Mouse (Mus musculus): ENCODE measurements around the gene Ints4. TPM values are rescaled to one million over a fixed set of nuclear protein-coding genes. Genes with fewer than 3 reads are reported as not detected.

Ints4 gene
- polyA plus RNA-seq, 1 experiment = 52.8 TPM

DNA sequence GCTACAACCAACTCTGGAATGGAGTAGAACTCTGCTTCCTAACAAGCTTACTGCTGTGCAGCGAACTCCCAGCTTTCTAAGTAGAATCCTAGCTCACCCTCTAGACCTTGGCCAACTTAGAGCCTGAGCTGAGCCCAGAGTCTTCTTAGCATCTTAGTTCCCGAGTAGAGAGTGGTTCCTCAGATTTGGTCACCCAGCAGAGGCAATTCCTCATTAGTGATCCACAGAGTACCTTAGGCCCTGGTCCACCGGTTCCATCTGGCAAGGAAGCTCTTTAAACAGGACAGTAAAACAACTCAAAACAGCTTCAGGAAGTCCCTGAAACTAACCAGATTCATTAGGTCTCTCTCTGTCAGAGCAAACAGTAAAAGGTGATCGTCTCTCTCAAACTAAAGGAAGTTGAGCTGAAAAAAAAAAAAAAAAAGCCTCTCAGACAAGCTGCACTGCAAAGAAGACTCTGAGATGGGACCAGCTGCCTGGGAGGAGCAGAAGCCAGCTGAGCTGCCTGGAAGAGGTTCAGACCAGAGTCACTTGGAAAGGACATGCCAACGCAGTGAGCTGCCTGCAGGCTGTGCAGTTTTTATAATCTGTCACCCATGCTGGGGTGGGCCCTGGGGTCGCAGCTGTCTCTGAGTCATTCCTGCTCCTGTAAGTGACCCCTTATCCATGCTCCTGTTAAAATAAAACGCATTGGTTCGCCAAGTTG is 97.8 kb downstream of the Ints4 start:
- no peak overlapping the region; the same call in 1 of the 2 replicates for H3K27ac ChIP-seq (ENCODE audit: insufficient read depth, low read length)
- peaks cover 2% of the 10 kb centered on the region; the same call in 1 of the 2 replicates for H3K4me1 ChIP-seq (ENCODE audit: control insufficient read depth, insufficient read depth, low read length)
- TF ChIP-seq POLR2A (IDR thresholded peaks at IDR 0.05; ENCODE audit: extremely low read depth, insufficient read depth, low read length) (0 out of 2 replicates have a peak, but pooled peaks have one; percentile 17), CTCF (IDR thresholded peaks at IDR 0.05; ENCODE audit: extremely low read depth, insufficient read depth, low read length) (no peak)
- peak overlapping the region; percentile 58 for H3K4me3 ChIP-seq (ENCODE audit: insufficient read depth, low read length)

DNA sequence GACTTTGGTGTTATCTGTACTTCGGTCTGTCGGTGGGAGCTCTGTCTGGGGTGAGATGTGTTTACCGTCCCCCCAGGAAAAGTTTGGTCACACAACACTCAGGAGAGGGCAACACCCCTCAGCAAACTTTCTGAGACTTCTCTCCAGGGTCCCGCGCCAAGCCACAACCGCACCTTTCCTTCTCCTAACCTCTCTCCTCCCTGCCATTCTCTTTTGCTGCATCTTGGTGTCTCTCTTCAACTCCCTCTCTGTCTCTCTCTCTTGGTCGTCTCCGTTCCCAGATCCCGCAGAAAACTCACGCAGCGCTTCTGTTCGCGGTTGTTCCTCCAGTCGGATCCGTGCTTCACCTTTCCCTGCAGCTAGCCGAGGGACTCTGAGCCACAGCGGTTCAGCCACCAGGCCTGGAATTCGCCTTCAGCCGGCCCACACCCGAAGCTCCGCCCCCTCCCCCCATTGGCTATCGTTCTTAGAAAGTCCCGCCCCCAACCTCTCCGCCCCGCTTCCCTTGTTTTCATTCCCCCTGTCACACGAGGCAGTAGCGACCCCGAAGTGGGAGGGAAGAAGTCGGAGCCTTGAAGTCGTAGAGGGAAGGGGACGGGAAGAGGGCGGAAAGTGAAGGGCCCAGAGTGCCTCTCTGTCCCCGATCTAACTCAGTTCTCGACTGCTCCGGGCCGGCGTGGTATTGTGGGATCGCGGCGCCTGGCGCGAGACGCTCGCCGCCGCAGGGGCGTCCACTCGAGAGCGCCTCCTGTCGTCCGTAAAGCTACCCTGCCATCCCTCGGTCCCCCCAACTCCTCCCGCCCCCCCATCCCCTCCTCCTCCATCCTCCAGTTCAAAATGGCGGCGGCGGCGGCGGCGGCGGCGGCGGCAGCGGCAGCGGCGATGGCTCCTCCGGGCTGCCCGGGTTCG is 98.6 kb downstream of the Ints4 start, which contains the start of the genes Aamdc and Rsf1:
TSS of gene Aamdc (minus strand) at position 431 of the 909 bp plus-strand sequence.
TSS of gene Rsf1 (plus strand) at position 823 of the 909 bp plus-strand sequence.
- H3K4me3 ChIP-seq (ENCODE audit: insufficient read depth, low read length) = peak within 1 kb of the TSS; percentile 58
- H3K4me1 ChIP-seq (ENCODE audit: control insufficient read depth, insufficient read depth, low read length) = peaks cover 2% of the 10 kb centered on the region; the same call in 1 of the 2 replicates
- H3K27ac ChIP-seq (ENCODE audit: insufficient read depth, low read length) = peak within 1 kb of the TSS; percentile 86
- TF ChIP-seq CTCF (IDR thresholded peaks at IDR 0.05; ENCODE audit: extremely low read depth, insufficient read depth, low read length) = peak; percentile 61
- peak; percentile 95 for TF ChIP-seq POLR2A (IDR thresholded peaks at IDR 0.05; ENCODE audit: extremely low read depth, insufficient read depth, low read length)

DNA sequence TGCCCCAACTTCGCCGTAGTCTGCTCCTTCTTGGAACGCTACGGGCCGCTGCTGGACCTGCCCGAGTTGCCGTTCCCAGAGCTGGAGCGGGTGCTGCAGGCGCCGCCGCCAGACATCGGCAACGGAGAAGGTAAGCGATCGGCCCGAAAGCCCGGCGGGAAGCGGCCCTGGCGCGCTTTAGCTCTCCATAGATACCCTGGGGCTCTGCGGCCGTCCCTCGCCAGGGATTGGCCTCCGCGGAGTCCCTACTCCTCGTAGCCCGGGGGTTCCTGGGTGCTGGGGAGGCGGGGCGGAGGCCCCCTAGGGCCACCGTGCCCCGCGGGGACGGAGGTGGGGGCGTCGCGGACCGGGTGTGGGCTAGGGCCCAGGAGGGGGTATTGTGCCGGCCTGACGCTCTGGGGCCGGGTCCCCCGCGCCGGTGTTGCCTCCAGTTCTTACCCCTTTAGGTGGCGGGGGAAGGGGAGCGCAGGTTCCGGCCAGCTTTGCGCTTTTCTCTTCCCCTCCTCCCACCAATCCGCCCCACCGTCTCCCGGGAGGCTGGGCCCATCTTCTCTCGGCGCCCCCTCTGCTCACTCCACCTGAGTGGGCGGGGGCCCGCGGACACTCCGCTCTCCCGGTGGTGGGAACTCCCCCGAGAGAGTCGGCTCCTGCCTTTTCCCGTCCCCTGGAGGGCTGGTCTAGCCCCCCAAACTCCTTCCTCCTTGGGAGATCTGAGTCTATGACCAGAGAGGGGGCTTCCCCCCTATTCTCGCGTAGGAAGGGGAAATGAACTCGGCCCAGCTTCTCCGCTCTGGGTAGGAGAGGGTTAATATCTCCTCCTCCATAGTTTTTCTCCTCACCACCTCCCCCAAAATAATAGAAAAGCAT is 99.5 kb downstream of the Ints4 start:
- H3K4me1 ChIP-seq (ENCODE audit: control insufficient read depth, insufficient read depth, low read length) = peaks cover 2% of the 10 kb centered on the region; the same call in 1 of the 2 replicates
- peak overlapping the region; percentile 86 for H3K27ac ChIP-seq (ENCODE audit: insufficient read depth, low read length)
- TF ChIP-seq CTCF (IDR thresholded peaks at IDR 0.05; ENCODE audit: extremely low read depth, insufficient read depth, low read length) (no peak), POLR2A (IDR thresholded peaks at IDR 0.05; ENCODE audit: extremely low read depth, insufficient read depth, low read length) (no peak)
- H3K4me3 ChIP-seq (ENCODE audit: insufficient read depth, low read length) = peak overlapping the region; percentile 58

DNA sequence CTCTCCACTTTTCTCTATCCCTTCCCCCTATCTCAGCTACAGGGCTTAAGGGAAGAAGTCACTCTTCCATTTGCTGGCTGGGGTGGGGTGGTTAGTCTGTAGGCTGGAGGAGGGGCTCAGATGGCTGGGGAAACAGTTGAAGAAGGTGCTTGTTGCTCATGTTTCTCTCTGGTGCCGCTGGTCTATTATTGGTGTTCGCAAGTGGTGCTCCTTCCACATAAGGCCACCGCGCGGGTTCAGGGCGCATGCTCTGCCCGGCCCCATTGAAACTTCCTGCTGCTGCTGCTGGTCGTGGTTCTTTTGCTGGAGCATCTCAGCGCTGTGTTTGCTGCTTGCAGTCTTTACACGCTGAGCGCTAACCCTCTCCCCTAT is 100.1 kb downstream of the Ints4 start:
- peak overlapping the region; percentile 58 for H3K4me3 ChIP-seq (ENCODE audit: insufficient read depth, low read length)
- no peak for TF ChIP-seq CTCF (IDR thresholded peaks at IDR 0.05; ENCODE audit: extremely low read depth, insufficient read depth, low read length)
- peak; percentile 72 for TF ChIP-seq POLR2A (IDR thresholded peaks at IDR 0.05; ENCODE audit: extremely low read depth, insufficient read depth, low read length)
- peaks cover 2% of the 10 kb centered on the region; the same call in 1 of the 2 replicates for H3K4me1 ChIP-seq (ENCODE audit: control insufficient read depth, insufficient read depth, low read length)
- peak overlapping the region; percentile 86; the same call in 1 of the 2 replicates for H3K27ac ChIP-seq (ENCODE audit: insufficient read depth, low read length)

DNA sequence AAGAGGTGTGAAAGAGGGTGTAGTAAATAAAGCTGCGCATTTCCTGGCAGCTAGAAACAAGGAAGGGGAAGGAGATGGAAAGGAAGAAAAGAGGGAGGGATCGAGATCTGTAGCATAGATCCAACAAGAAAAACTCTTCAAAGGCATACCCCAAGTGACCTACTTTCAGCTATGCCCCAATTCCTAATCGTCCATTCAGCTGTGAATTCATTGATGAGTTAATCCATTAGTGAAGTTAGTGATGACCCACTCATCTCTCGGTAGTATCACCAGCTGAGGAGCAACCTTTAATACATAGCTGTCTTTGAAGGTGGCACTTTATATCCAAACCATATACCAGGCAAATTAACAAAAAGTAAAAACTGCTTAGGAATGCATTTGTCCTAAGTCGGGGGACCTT is 107.8 kb downstream of the Ints4 start:
- TF ChIP-seq CTCF (IDR thresholded peaks at IDR 0.05; ENCODE audit: extremely low read depth, insufficient read depth, low read length) = no peak
- no peak for TF ChIP-seq POLR2A (IDR thresholded peaks at IDR 0.05; ENCODE audit: extremely low read depth, insufficient read depth, low read length)
- H3K4me3 ChIP-seq (ENCODE audit: insufficient read depth, low read length) = no peak overlapping the region
- peaks cover 2% of the 10 kb centered on the region for H3K4me1 ChIP-seq (ENCODE audit: control insufficient read depth, insufficient read depth, low read length)
- no peak overlapping the region for H3K27ac ChIP-seq (ENCODE audit: insufficient read depth, low read length)

DNA sequence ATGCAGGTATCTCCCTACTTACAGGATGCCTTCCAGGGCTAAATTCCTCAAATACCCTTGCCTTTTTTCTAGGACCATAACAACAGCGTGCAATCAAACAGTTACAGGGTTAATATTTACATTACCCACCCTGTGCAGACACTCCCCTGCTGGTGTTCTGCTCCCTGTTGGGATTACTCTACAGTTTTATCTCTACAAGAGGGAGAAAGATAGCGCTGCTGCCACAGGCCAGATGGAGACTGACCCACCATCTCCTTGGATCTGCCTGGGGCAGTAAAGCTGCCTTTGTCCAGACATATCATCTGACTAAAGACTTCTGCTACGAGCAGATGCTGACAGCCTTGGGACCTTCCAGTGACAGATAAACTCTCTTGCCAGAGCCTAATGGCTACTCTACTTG is 109.7 kb downstream of the Ints4 start:
- H3K4me1 ChIP-seq (ENCODE audit: control insufficient read depth, insufficient read depth, low read length) = peaks cover 3% of the 10 kb centered on the region
- H3K4me3 ChIP-seq (ENCODE audit: insufficient read depth, low read length) = no peak overlapping the region
- no peak for TF ChIP-seq POLR2A (IDR thresholded peaks at IDR 0.05; ENCODE audit: extremely low read depth, insufficient read depth, low read length)
- no peak for TF ChIP-seq CTCF (IDR thresholded peaks at IDR 0.05; ENCODE audit: extremely low read depth, insufficient read depth, low read length)
- H3K27ac ChIP-seq (ENCODE audit: insufficient read depth, low read length) = no peak overlapping the region

Other genes starting within 250 kb of the Ints4 start
- 15.9 and 16.4 TPM in 2 replicates for gene Usp35, start 148.9 kb upstream of the Ints4 start, polyA plus RNA-seq (2012; rRNA removed)
- gene Kctd21, start 148.6 kb upstream of the Ints4 start, polyA plus RNA-seq (2012; rRNA removed) = 14.3 and 14.8 TPM in 2 replicates
- gene Alg8, start 109.3 kb upstream of the Ints4 start, polyA plus RNA-seq (2012; rRNA removed) = 11.9 and 13.2 TPM in 2 replicates
- 215 and 243 TPM in 2 replicates for gene Ndufc2, start 81.0 kb upstream of the Ints4 start, polyA plus RNA-seq (2012; rRNA removed)
- 53.6 and 56.8 TPM in 2 replicates for gene Thrsp, start 63.2 kb upstream of the Ints4 start, polyA plus RNA-seq (2012; rRNA removed)
- gene Kctd14, start 29.6 kb upstream of the Ints4 start, polyA plus RNA-seq (2012; rRNA removed) = 3.9 and 4.0 TPM in 2 replicates
- gene Aamdc, start 98.5 kb downstream of the Ints4 start, polyA plus RNA-seq (2012; rRNA removed) = 61.6 and 65.2 TPM in 2 replicates
- gene Rsf1, start 98.9 kb downstream of the Ints4 start, polyA plus RNA-seq (2012; rRNA removed) = 14.0 and 14.8 TPM in 2 replicates
- 86.9 and 90.4 TPM in 2 replicates for gene Clns1a, start 215.7 kb downstream of the Ints4 start, polyA plus RNA-seq (2012; rRNA removed)